Mouse (Mus musculus) kidney, adult 9 months (tissue): Measurements from ENCODE around the gene Asl.

Experiments
- DNase-seq: peaks from one replicate; pipeline ENCODE4 v3.0.0; 2022

Asl gene

DNA sequence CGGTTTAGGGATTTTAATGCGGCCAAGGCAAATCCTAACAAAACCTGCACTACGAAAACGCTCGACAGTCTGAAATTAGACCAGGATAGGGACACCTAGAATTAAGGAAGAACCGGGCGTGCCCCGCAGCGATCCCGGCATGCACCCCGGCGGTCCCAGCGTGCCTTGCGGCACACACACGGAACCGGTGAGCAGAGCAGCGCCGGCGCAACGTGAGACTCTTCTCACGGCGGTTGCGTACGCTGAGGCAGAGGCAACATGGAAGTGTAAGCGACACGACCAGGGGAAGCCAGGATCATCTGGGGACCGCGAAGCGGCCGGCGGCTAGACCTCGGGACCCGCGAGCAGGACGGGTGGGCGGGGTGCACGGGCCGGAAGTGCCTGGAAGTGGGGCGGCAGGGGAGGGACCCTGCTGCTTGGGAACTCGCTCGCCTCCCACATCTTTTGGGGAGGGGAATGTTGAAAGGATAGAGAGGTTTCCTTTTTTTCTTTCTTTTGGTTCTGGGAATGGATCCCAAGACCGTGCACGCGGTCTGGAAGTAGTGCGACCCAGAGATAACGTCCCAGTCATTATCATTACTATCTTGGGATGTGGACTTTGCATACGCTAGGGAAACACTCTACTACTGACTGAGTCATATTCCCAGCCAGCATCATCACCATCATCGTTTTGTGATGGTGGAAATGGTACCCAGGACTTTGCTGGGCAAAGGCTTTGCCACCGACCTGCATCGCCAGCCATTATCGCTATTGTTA lies at the start of gene Asl, which contains the start of gene Crcp:
Gene Asl (minus strand): TSS at position 106 of the 756 bp plus-strand sequence.
Gene Crcp (plus strand): TSS at position 149 of the 756 bp plus-strand sequence.
- peak; percentile 87 for DNase-seq

DNA sequence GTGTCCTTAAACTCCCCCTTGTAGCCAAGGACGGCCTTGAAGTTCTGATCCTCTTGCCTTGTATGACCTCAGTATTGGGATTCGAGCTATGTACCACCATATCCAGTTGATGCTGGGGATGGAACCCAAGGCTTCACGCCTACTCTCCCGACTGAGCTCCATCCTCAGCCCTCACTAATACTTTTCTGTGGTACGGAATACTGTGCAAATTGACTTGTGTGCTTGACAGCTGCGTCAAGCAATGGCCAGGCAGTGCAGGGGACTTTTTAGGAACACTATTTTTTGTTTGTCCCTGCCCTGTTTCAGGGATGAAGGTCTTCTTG lies 49.7 kb upstream of the Asl start:
- DNase-seq, result no peak

DNA sequence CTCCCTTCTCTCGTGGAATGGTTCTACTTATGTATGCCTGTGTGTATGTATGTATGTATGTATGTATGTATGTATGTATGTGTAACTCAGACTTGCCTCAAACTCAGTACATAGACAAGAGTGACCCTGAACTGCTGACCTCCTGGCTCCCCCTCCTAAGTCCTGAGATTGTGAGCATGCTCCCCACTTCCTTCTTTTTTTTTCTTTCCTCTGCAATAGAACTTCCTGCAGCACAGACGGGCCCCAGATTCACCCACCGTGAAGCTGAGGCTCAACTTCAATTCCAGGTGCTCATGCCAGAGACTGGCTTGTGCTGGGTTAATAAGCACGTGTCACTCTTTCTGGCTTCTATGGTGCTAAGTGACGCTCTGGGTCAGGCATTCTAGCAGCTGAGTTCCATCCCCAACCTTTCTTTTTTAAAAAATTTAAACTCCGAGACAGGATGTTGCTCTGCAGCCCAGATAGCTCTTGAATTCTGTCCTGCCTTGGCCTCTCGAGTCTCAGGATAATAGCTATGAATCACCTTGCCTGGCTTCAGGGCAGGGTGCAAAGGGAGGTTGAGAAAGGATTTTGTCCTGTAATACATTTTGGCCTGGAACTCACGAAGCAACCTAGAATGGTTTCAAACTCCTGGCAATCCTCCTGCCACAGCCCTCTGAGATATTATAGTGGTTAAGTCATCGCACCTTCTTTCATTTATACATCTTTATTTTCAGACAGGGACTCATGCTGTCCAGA lies 49.2 kb upstream of the Asl start:
- DNase-seq, result no peak

DNA sequence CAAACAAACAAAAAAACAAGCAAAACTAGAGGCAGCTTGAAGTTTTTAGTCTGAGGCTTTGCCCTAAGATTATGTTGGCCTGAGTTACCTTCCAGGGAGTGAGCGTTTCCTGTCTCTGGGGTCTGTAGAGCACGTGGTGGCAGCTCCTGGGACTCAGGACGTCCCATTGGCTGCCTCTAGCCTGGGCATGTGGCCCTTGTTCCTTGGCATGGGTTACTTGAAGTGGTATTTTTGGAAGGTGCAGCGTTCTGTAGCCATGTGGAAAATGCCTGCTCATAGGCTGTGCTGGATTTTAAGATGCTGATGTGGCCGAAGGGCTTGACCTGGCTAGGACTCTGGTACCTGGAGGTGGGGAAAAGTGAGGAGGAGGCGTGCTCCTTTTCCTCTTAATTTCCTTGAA lies 47.3 kb upstream of the Asl start:
- DNase-seq, result no peak

DNA sequence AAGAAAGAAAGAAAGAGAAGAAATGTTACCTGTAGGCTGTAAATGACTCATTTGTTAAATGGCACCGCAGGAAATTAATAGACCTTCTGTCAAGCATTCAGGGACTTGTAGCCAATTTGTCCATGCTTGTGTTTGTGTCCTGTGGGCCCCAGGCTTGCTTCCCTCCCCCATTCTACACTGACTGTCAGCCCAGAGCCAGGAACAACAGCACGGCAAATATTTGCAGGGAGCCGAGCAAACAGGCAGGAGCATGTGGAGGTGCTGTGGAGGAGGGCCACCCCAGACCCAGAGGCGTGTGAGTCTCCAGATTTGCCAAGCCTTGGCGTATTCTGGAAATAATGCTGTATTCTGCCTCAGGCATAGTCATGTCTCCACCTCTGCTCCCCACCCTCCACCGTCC lies 45.4 kb upstream of the Asl start:
- DNase-seq, result no peak

DNA sequence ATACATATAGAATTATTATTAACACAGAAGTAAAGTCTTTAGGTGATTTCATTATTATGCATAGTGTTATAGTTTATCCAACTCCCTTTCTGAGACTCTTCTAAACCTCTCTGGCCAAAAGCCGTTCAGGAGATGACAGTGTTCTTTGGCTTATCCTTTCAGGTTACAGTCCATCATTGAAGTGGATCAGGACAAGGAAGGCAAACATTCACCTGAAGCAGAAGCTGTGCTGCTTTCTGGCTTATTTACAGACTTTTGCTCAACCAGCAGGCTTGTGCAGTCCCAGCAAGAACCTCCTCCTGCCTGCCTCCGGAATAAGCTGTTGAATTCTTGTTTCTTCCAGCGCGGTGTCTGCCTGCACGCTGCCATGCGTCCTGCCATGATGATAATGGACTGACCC lies 44.0 kb upstream of the Asl start, which contains the start of gene Tpst1:
Gene Tpst1 (plus strand): TSS at position 301 of the 400 bp plus-strand sequence.
- DNase-seq, result no peak

DNA sequence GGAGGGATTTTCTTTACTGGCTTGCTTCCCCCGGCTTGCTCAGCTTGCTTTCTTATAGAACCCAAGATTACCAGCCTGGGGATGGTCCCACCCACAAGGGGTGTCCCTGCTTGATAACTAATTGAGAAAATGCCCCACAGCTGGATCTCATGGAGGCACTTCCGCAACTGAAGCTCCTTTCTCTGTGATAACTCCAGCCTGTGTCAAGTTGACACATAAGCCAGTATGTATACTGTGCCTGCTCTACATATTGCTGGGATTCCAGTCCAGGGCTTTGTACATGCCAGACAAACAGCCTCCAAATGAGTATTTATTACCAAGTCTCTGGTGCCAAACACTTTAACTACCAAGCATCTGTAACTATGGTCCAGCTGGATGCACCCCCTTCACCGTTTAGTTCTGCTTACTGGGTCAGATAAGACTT lies 38.8 kb upstream of the Asl start:
- DNase-seq, result no peak

DNA sequence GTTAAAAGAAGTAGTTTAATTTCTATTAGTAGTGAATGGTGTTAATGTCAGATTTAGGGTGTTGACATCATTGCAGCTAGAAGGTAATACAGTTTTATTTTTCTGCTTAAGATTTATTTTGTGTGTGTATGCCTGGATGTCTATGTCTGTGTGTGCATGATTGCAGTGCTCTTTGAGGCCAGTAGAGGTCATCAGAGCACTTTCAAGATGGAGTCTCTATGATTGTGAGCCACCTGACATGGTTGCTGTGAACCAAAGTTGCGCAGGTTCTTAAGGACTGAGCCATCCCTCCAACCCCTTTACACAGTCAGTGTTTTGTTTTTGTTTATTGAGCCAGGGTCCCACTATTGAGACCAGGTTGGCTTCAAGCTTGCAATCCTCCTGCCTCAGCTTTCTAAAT lies 36.5 kb upstream of the Asl start:
- DNase-seq, result no peak

DNA sequence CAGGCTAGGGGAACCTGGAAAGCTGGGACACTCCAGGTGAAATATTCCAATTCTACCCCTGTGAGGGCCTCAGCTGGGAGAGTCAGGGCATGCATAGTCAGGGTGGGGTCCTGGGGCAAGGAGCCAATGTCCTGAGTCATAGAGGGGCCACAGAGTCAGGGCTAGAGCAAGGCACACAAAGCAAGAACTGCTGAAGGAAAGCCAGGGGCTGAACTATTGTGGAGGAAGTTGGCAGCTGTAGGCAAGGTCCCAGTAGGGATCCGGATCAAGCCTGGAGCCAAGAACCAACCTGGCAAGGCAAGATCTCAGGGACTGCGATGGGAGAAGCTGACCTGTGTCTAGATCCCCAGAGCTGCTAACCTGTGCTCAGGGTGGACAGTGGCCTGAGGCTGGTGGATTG lies 34.7 kb upstream of the Asl start:
- DNase-seq, result no peak

DNA sequence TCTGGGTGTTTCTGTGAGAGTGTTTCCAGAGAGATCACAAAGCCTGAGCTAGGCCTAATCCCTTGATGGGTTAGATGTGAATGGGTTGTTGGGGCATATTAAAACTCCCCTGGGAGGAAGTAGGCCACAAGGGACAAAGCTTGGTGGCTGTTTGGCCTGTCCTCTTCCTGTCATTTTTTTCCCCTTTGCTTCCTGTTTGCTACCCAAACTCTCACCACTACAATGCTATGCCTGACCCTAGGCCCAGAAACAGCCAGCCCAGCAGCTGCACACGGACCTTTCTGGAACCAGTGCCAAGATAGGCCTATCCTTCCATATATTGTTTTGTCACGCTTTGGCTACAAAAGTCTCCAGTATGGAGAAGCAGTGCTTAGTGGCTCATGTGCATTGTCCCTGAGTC lies 33.0 kb upstream of the Asl start:
- peak; percentile 47 for DNase-seq

DNA sequence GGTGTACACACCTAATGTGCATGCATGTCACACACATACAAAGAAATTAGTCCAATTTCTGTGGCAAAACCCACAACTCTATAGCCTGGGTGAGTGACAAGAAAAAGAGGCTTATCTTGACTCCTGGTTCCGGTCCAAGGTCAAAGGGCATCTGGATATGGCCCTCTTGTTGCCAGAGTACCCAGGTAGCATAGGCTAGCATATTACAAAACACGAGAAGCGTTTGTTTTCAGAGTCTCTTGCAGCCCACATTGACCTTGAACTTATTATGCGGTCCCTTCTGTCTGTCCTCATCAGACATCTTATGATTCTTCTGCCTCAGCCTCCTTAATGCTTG lies 31.2 kb upstream of the Asl start:
- no peak for DNase-seq

DNA sequence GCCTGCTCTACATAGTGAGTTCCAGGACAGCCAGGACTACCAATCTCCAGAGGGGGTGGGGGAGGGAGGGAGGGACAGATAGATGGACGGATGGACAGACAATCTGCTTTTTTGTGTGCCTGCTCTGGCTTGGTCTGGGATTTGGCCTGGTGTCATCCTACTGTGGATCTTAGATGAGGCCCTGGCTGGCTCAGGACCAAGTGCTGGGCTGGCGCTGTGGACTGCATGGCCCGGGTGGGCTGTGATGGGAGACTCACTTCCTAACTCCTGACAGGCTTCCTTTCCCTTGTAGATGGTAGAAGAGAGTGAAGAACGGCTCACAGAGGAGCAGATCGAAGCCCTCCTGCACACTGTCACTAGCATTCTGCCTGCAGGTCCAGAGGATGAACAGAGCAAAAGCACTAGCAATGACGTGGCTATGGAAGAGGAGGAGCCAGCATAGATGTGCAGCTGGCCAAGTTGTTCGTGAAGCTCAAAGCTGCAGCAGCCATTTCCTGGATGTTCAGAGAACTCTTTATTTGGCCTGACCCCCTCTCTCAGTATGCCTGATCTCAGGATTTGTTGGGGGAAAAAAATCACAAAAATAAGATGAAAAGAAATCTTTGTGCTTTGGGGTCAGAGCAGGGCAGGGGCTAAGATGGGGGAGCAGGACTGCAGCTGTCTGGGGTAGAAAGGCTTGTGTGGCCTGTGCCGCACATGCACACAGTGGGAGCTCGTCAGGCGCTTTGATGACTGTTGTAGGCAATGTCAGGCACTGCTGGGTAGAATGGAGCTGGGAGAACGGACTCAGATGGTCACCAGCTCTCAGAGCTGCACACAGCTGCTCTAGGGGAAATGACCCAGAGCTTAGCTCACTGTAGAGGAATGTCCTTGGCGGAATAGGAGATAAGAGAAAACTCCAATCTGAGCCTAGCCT lies 30.6 kb upstream of the Asl start:
- no peak for DNase-seq

DNA sequence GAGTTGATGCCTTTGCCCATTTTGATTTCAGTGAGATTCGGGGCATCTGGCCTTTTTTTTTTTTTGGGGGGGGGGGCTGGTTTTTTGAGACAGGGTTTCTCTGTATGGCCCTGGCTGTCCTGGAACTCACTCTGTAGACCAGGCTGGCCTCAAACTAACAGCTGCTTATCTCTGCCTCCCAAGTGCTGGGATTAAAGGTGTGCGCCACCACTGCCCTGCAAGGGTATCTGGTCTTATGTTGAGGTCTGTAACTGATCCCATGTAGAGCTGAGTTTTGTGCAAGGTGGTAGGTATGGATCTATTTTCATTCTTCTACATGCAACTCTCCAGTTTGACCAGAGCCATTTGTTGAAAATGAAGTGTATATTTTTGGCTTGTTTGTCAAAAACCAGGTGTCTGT lies 27.3 kb upstream of the Asl start:
- no peak for DNase-seq

DNA sequence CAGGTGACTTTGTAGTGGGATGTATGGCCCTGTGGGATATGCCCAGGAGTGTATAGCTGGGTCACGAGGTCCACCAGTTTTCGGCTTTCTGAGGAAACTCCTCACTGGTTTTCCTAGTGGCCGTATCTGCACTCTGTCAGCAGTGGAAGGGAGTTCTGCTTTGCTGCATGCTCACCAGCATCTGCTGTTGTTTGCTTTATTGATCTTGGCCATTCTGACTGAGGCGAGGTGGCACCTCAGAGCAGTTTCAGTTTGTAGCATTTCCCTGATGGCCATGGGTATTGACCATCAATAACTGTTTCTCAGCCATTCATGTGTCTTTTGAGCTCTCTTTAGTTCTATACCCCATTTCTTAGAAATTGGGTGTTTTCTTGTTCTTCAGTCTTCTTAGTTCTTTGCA lies 26.6 kb upstream of the Asl start:
- no peak for DNase-seq

DNA sequence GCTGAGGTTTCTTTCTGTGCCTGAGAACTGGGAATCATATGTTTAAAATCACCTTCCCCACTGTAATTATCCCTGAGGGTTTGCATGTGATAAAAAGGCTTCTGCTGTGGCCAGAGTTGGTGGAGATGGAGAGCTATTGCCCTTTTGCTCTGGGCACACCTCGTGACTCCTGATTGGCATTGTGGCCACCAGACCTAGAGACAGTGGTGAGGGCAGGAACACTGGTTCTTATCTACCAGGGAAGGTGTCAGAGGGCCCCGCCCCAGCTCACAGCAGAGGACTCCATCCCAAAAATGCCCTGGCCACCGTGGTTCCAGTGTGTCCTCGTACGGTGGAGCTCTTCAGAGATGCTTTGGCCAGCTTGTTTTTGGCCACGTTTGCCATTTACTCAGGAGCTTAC lies 23.9 kb upstream of the Asl start:
- no peak for DNase-seq

DNA sequence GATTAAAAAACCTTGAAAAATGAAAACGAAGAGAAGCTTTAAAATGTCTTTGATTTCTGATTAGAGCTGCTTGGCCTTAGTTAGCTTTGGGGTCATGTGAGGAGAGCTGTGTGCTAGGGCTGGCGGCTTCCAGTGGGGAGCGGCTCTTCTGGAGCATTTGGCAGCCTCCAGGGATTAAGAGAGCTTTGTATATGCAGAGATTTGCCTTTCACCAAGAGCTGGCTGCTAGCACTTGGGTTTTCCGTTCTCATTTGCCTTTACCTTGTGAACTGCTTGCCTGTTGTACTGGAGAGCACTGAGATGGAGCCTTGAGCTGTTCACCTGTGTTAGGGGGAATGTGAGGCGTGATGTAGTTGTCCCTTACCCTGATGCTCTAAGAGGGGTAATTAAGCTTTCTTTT lies 23.5 kb upstream of the Asl start:
- DNase-seq, result no peak

DNA sequence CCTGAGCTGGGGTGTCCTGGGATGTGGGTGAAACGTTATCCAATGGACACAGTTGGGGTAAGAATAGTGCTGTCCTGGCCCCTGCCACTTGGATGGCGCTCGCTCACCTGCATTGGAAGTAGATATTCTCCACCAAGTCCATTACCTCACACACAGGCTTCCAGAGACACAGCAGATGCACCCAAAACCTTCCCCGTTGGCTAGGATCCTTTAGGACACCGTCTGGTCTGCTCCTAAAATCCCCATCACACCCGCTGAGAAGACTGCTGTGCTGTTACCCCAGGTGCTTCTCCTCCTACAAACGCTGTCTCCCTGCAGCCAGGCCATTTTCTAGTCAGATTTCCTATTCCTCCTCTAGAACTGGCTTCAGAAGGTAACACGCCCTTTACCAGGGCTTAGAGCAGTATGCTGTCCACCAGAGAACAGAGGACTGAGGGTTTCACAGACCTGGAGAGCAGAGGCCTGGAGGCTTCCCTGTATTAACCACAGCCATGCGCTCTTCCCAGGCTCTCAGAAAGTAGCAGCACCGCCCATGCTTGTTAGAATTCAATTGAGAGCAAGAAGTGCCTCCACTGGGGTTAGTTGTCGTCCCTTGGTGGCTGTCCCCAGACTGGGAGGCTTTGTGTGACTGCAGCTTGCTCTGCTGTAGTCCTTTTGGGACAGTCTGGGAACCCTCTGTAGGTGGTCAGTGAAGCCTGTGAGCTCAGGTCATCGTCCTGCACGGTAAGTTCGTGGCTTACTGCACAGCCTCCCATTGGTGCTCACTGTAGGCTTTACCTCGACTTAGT lies 22.2 kb upstream of the Asl start:
- no peak for DNase-seq

DNA sequence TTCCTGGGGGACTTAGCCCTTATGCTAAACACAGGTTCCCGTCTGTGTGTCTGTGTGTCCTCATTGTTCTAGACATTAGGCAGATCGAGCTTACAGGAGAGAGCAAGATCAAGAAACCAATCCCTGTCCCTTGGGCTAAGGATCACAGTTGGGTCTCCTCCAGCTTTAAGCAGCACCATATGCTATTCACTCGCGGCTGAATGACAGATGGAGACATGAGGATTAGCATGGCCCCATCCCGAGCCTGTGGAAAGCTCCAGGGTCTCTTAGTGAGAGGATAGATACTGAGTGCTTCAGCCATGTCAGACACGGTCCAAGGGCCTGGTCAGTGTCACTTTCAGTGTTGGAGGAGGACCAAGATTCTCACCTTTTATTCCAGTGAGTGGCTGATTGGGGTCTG lies 21.4 kb upstream of the Asl start:
- DNase-seq, result no peak

DNA sequence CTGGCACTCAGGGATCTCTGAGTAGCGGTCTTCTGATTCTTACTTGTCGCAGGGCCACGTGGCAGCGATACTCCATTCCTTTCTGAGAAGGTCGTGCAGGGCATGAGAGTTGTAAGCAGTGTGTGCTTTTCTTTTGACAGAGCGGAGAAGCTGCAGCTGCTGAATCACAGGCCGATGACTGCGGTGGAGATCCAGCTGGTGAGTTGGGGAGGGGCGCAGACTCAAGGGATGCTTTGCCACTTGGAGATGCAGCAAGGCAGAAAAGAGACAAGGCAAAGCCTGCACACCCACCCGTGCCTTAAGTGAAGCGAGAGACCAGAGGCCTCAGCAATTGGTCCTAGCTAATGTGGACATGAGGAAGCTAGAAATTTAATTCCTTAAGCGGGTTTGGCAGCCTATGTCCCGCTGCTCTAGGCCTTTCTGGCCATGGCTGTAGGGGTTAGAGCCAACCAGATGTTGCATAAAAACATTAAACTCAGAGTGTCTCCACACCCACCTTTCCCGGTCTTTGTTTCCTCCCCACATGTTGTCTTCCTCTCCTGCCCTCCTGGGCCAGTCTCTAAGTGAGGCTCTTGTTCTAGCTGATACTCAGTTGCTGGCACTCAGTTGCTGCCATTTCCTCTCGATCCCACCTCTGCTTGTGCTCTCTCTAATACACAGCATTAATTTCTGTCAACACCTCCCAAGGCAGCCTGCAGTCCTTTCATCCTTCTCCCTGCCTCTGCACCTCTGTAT lies 19.9 kb upstream of the Asl start:
- no peak for DNase-seq

DNA sequence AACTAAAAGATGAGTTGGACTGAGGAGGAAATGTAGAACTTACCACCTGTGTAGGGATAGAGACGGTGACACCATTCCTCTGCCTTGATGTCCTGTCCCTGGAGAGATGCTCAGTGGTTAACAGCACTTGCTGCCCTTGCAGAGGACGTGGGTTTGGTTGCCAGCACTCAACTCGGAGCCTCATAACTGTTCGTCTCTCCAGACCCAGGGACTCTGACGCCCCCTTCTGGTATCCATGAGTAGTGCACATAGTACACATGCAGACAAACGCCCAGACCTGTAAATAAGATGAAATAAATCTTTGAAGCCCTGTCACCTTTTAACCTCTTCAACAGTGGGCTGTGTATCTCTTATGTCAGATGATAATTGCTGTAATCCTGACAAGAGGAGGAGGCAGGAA lies 18.0 kb upstream of the Asl start:
- DNase-seq, result no peak

DNA sequence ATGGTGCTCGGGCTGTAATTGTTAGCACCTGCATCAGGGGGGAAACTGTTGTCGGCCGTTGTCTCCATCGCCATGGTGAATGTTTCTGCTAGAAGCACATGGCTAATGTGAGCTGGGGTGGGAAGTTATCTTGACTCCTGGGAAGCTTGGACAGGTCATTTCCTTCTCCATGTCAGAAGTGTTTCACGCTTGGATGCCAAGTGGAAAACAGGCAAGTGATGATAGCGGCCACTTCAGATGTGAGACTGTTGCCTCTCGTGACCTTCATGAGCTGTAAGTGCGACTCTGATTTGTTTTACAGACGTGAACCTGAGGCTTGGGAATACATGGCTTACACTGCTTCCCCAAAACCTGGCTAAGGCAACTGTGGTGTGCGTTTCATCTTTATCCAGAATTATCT lies 17.5 kb upstream of the Asl start:
- no peak for DNase-seq

DNA sequence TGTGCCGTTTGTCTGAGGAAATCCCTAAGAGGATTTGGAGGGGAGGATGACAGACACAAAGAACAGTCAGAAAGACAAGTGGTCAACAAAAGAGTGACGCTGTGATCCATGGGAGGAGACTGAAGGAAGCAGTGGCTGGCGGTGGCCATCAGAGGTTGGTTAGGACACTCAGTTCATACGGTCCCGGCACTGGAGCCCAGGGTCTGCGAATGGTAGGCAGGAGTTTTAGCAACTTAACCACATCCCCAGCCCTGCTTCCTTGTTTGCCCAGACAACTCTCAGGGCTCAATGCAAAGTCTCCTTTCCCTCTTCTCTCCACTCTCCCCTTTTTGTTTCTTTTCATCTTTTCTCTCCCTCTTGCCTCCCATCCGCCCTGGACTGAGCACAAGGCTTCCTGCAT lies 17.1 kb upstream of the Asl start:
- DNase-seq, result no peak
